Mouse (Mus musculus) thymus, postnatal 10 days (tissue): Measurements from ENCODE around the gene Pcdh15.

Source experiments
- DNase-seq, 2 experiments: peaks; one replicate each; pipeline ENCODE4 v3.0.0; 2021; ENCODE audit warnings: low spot score in 2 of 2

Gene Pcdh15

GRCm38 (mm10) chr10:73812311-73812710 lies 713.2 kb downstream of the Pcdh15 start:
- no peak for DNase-seq

DNA sequence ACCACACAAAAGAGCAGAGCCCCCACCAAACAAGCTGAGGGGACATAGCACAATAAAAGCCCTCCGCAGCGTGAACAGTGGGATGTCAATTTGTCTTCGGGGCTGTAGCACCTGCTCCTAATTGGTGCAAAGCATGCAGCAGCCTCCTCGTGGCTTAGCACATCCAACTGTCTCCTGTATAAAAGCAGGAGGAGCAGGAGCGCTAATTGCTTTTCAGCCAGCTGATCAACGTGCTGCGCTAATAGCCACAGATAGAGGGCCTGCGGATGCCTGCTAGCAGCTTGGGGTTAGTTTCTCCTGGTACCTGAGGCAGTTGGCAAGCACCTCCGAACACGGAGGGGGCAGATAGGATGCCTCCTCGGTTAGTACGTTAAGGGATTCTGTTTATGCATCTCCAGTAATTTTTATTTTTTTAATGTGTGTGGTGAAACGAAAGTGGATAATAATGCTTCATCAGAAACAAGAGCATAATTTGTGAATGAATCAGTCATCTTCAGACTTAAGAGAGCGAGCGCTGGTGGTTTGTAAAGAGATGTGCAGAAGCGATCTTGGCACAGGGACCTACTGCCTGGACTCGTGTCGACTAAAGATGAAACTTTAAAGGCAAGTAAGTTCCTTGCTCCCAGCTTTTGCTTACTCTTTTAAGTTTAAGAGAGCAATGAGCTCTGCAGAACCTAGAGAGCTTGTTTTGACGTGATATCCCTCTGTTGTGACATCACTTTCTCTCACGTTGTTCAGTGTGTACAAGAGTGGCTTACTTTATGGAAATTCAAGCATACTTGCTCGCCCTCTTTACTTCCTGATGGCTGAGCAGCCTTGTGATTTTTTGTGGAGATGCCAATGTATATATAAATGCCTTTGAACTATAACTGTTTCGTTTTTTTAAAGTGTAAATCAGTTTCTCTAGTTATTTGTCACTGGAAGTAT lies 722.8 kb downstream of the Pcdh15 start:
- DNase-seq, result no peak

DNA sequence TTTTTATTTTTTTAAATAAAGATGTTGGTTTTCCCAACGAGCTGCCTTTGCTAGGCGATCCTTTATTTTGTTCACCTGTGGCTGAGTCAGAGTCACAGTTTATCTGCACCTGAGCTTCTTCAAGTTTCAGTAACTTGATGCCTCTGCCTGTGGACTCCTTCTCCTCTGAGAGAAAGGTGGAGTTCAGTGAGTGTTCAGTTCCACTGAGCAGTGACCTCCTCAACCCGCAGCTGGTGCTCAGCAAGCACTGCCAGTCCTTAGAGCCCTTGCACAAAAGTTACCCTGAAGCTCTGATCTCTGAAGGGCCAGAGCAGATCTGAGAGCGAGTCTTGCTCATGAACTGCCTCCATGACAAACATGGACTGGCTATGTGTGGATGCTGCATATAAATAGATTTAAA lies 724.1 kb downstream of the Pcdh15 start:
- no peak for DNase-seq

DNA sequence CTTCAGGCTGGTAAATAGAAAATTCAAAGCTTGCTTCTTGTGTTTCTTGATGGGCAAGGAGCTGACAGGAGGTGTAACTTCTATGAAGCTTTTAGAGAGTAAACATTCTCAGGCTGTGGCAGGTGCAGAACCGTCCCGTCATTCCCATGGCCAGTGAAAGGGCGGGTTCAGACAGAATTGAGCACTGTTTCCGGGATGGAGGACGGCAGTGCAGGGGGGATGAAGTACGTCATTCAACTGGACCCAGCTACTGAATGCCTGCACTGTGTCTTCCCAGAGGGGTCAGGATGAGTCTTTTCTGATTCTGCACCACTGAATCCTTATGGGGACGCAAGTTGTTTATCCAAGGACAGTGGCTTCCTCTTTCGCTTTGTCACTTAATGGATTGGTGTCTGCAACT lies 727.2 kb downstream of the Pcdh15 start:
- DNase-seq, result no peak

- DNase-seq, result no peak
Observed at GRCm38 (mm10) chr10:73828781-73829180, 729.6 kb downstream of the Pcdh15 start.

DNA sequence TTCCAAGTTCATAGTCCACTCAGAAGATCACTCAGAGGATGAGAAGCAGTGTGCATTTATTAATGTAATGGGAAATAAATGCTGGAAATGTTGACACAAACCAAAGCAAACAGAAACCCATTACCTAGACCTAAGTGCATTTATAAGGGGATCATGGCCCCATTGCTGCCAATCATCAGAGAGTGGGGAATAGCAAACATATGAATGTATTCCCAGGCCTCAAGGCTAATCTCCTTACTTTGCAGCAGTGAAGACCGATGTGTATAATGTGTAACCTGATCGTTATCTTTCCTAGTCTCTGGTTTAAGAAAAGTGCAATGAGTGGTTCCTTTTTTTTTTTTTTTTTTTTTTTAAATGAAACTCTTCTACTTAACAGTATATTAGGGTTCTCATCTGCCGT lies 745.9 kb downstream of the Pcdh15 start:
- no peak for DNase-seq

GRCm38 (mm10) chr10:73862181-73862580 lies 763.0 kb downstream of the Pcdh15 start:
- DNase-seq, result no peak

DNA sequence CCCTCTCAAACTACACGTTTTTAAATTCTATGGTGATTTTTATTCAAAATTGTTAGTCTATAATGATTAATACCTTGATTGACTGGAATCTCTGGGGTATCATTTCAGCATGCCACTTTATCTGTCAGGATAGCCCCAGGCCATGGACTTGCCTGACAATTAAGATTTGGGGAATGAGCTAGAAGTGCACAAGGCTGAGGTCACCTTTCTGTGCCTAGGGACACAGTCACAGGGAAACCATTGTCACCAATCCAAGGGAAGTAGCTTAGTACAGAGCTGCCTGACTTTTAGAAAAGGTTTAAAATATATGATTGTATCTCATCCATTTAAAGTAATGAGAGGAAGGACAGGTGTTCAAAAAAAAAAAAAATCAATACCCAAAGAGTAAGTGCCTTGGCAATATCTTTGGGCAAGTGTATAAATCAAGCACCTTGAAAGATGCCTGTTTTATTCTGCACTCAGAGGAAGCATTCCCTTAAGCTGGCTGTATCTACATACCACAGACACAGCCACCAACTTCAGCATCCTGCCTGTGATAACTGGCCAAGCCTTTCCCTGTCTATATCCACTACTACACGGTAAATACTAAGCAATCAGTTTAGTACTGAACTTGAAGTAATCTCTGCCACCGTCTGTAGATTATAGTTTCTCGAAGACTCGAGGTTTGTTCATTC lies 779.0 kb downstream of the Pcdh15 start:
- DNase-seq, result no peak

DNA sequence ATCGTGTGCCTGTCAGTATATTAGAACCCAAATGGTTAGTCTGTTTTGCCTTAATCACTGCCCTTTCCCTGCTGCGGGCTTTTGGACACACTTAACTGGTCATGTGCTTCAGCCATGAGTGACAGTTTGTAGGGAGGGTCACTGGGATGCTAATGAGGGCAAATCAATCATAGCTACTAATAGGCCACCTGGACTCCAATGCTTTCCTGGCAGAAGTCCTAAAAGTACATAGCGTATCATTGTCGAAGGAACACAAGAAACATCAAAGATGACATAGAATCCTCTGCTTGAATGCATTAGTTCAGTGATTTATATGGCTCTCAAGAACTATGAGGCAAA lies 779.6 kb downstream of the Pcdh15 start:
- no peak for DNase-seq

DNA sequence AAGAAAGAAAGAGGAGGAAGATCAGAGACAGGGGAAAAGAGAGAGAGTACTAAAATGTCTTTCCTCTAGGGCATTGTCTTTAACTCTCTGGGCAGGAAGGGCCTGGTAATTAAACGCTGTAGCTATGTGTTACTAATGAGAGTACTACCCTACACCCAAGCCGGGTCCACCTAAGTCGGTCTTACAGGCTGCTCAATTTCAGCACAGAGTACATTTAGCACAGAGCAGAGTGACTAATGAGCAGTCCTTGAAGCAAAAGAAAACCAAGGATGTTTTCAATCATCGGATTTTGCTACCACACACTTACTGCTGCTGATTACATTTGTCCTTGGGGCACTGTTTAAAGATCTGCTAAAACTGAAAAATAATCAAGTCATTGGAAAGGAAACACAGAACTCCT lies 788.6 kb downstream of the Pcdh15 start:
- DNase-seq, result no peak

DNA sequence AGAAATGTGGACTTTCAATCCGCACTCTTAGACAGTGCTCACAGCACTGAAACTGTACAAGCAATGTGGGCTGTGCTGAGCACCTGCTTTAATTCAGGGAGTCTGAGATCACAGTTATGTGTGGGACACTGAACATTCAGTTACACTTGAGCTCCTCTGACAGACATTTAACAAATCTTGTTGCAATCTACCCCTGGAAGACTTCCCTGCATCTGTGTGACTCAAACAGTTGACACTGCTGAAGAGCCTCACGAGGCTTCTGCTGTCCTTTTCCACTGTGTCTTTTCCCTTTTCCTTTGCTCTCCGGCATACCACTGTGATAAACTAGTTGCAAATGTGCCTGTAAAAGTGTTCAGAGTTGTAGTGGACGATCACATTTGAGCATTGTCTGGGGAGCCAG lies 793.1 kb downstream of the Pcdh15 start:
- DNase-seq, result no peak

- DNase-seq, result no peak
Observed at GRCm38 (mm10) chr10:73896086-73896607, 797.0 kb downstream of the Pcdh15 start.

DNA sequence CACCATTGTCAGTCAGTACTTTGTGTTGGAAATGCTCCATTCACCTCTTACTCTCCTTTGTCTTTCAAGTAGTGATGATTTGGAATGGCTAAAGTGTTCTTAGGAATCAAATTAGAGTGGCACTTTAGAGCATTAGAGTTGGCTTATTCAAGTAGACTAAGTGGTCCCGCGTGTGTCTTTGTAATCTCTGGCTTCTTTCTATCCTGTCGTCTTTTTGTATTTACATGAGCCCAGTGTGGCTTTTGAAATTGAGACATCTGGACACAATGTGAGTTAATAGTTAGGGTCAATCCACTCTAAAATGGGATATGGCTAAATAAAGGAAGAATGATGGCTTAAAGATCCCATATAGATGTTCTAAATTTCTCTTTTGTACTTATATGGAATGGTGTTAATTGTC lies 800.0 kb downstream of the Pcdh15 start:
- no peak for DNase-seq

GRCm38 (mm10) chr10:73907626-73908025 lies 808.5 kb downstream of the Pcdh15 start:
- no peak for DNase-seq

- no peak for DNase-seq
Observed at GRCm38 (mm10) chr10:73908568-73908967, 809.4 kb downstream of the Pcdh15 start.

GRCm38 (mm10) chr10:73915170-73915569 lies 816.0 kb downstream of the Pcdh15 start:
- DNase-seq, result no peak

DNA sequence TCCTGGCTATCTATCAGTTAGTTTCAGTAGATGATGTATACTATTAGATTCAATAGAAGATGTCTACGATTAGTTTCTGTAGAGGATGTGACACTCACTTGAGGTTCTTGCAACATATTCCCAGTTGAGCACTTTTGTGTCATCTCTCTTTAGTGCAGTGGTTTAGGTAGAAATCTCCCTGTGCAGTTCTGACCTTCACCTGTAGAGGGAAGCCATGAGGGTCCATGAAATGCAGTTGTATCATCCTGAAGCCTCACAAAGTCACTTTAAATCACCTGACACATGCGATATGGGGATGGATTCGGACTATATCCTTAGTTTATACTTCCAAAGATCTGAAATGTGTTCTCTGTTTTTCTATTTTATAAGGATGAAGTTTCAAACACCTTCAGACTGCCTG lies 822.4 kb downstream of the Pcdh15 start:
- no peak for DNase-seq

- DNase-seq, result no peak
Observed at GRCm38 (mm10) chr10:73928672-73929071, 829.5 kb downstream of the Pcdh15 start.

DNA sequence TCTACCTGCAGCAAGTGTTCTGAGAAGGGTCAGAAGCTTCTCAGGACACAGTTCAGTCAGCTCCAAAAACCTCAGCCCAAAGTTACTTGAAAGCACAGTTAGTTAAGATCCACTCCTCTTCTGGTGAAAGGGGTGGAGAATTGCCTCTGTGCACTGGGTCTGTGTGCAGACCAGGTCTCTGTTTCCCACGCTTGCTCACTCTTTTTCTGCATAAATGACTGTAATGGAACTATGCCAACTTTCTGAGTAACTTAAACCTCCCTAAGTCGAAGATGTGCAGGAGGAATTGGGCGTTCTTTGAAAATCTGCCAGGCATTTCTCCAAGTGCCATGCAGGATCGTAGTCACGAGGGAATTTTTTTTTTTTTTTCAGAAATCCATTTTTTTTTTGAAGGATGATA lies 830.6 kb downstream of the Pcdh15 start:
- DNase-seq, result no peak

GRCm38 (mm10) chr10:73931185-73931584 lies 832.0 kb downstream of the Pcdh15 start:
- no peak for DNase-seq

GRCm38 (mm10) chr10:73931996-73932679 lies 833.0 kb downstream of the Pcdh15 start:
- DNase-seq, result no peak

- no peak for DNase-seq
Observed at GRCm38 (mm10) chr10:73936121-73936520, 837.0 kb downstream of the Pcdh15 start.
